Mouse (Mus musculus) ES-E14 (cell line): ENCODE measurements around the gene Clcnkb.

Experiments
- CHD2 ChIP-seq: IDR thresholded peaks from 2 replicates; pipeline ENCODE4 v1.6.1; 2014; ENCODE audit warnings: mild to moderate bottlenecking, low read depth, low read length, inconsistent platforms
- HCFC1 ChIP-seq: IDR thresholded peaks from 2 replicates; pipeline ENCODE4 v1.6.1; 2012; ENCODE audit warnings: low read length, inconsistent platforms, borderline replicate concordance; ENCODE audit not compliant: insufficient read depth
- MAFK ChIP-seq: IDR thresholded peaks from 2 replicates; pipeline ENCODE4 v1.6.1; 2014; ENCODE audit warnings: mild to moderate bottlenecking, low read depth, low read length, inconsistent platforms; ENCODE audit not compliant: insufficient read depth
- ZC3H11A ChIP-seq: IDR thresholded peaks from 2 replicates; pipeline ENCODE4 v1.6.1; 2012; ENCODE audit warnings: low read depth, mild to moderate bottlenecking, inconsistent platforms, low read length, borderline replicate concordance

GRCm38 (mm10) chr4:141362937-141363548 is 52.8 kb downstream of the Clcnkb start:
- TF ChIP-seq ZC3H11A (peak; percentile 84; the same call in 1 of the 2 replicates), MAFK (no peak), CHD2 (no peak), HCFC1 (no peak)
